Mouse (Mus musculus) erythroblast, embryonic 14.5 days (primary cell): ENCODE data around the gene Golt1b.

Source experiments
- GATA1 ChIP-seq: IDR thresholded peaks from 2 replicates; pipeline ENCODE4 v1.6.1; 2012; ENCODE audit warnings: low read length, inconsistent platforms, mixed read lengths
- TAL1 ChIP-seq: IDR thresholded peaks from 3 replicates; pipeline ENCODE4 v1.6.1; 2012; ENCODE audit warnings: low read length, inconsistent platforms, mixed read lengths

DNA sequence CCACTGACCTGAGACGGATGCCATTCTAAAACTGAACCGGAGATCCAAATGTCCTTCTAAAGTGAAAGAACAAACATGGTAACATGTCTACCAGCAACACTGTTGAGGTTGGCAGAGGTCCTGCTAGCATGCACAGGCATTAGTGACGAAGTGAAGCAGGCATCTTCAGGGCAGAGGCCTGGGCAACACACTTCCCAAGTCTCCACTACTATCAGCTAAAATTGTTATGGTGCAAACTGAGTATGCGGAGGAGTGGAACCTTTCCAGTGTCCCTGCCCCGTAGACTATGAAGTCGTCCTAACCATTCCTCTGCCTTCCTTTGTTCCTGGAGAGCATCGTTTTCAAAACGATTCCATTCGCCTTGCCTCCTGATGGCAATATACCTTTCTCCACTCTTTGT lies 2.5 kb upstream of the Golt1b start:
- TF ChIP-seq GATA1 = no peak
- TF ChIP-seq TAL1 = no peak
